9 mouse cellular contexts compared by ENCODE assay signal in genomic region chr5:139717723-139718122, GRCm38 (mm10). TPM values are rescaled to one million over a fixed set of nuclear protein-coding genes. Genes with fewer than 3 reads are reported as not detected.
A peak's percentile ranks its signal among the peaks of the same experiment; 100 is the strongest.
DNase-seq lines count a peak whose midpoint lies in the region; ATAC-seq lines count a peak whose summit lies in the region.
"Had no signal": no experiment of that assay in that cellular context is flagged by ENCODE, and none has a peak within 500 bp of the region (broad histone marks: within the 10 kb centered on the region; RNA-seq: fewer than 3 reads in every experiment).

No protein-coding gene starts in this region.

- peak; percentile 60 for DNase-seq in midbrain, embryonic 10.5 days (ENCODE audit: low spot score)
- peak; percentile 58 to 63 for DNase-seq in adrenal gland, adult 18-20 months (ENCODE audit: low spot score in 2 of 2)
- peak; percentile 80 for DNase-seq in embryo, embryonic 10.5 days (ENCODE audit: low spot score)
- peak; percentile 75 for DNase-seq in heart, postnatal 4 days
- DNase-seq in layer of hippocampus, postnatal 10 days (ENCODE audit: low spot score in 2 of 2): peak; percentile 60 to 65
- DNase-seq in testis, postnatal 10 days (ENCODE audit: low spot score): peak; percentile 72

- H3K9me3 ChIP-seq in midbrain, embryonic 10.5 days (replicated peaks): no peaks in the 10 kb centered on the region
- no peaks in the 10 kb centered on the region for H3K9me3 ChIP-seq in midbrain, embryonic 13.5 days

- no peak for ATAC-seq in midbrain, embryonic 13.5 days
- peak; percentile 81 for ATAC-seq in megakaryocyte, adult 5-6 weeks (ENCODE audit: poor library complexity, severe bottlenecking)

- peaks cover 15% of the 10 kb centered on the region for H3K4me1 ChIP-seq in midbrain, embryonic 10.5 days
- peaks cover 9% of the 10 kb centered on the region for H3K4me1 ChIP-seq in midbrain, embryonic 13.5 days (replicated peaks)

- H3K4me3 ChIP-seq in midbrain, embryonic 10.5 days: no peak overlapping the region
- no peak overlapping the region for H3K4me3 ChIP-seq in midbrain, embryonic 13.5 days (replicated peaks)

- H3K27me3 ChIP-seq in midbrain, embryonic 10.5 days (ENCODE audit: low read depth, poor library complexity, severe bottlenecking): no peaks in the 10 kb centered on the region
- no peaks in the 10 kb centered on the region for H3K27me3 ChIP-seq in midbrain, embryonic 13.5 days

- H3K9ac ChIP-seq in midbrain, embryonic 13.5 days (replicated peaks): no peak overlapping the region

- H3K27ac ChIP-seq in midbrain, embryonic 10.5 days (replicated peaks): no peak overlapping the region
- H3K27ac ChIP-seq in midbrain, embryonic 13.5 days: no peak overlapping the region
- H3K27ac ChIP-seq: macrophage had no signal

- 98% methylated on average over 2 of the region's 2 CpGs for WGBS in midbrain, embryonic 10.5 days
- WGBS in midbrain, embryonic 13.5 days: 92% methylated on average over 2 of the region's 2 CpGs

- H3K36me3 ChIP-seq in midbrain, embryonic 10.5 days: no peaks in the 10 kb centered on the region
- peaks cover 9% of the 10 kb centered on the region for H3K36me3 ChIP-seq in midbrain, embryonic 13.5 days

- H3K4me2 ChIP-seq in midbrain, embryonic 13.5 days (replicated peaks): no peak overlapping the region

RNA-seq across cellular contexts. Expression of gene Micall2, which starts 18.4 kb away (rescaled TPM):
- polyA plus RNA-seq in midbrain, embryonic 10.5 days (2016; fragmentation: Nextera tagmentation; extraction: Ambion mirVana): 5.7 and 7.8 TPM in 2 replicates
- polyA plus RNA-seq in midbrain, embryonic 13.5 days (2015; fragmentation: Nextera tagmentation; extraction: Ambion mirVana): 7.5 and 8.9 TPM in 2 replicates
- 1 to 10 TPM; 5.0 to 9.9 TPM for total RNA-seq in adrenal gland, adult 18-20 months (2021)
- total RNA-seq in heart, postnatal 4 days (2021): 1 to 10 TPM; 4.7 to 5.6 TPM
- 1 to 10 TPM; 3.5 to 4.3 TPM for total RNA-seq in layer of hippocampus, postnatal 10 days (2021)
- 5.4 and 7.0 TPM in 2 replicates for total RNA-seq in megakaryocyte, adult 5-6 weeks (2015)
- total RNA-seq in megakaryocyte, adult 5-6 weeks (2017): 1.8 and 2.9 TPM in 2 replicates

RNA-seq across cellular contexts. Expression of gene Ints1, which starts 57.8 kb away (rescaled TPM):
- polyA plus RNA-seq in midbrain, embryonic 10.5 days (2016; fragmentation: Nextera tagmentation; extraction: Ambion mirVana): 33.4 and 34.7 TPM in 2 replicates
- polyA plus RNA-seq in midbrain, embryonic 13.5 days (2015; fragmentation: Nextera tagmentation; extraction: Ambion mirVana): 24.0 and 28.9 TPM in 2 replicates
- total RNA-seq in adrenal gland, adult 18-20 months (2021): 10 to 100 TPM; 47.8 to 53.5 TPM
- total RNA-seq in heart, postnatal 4 days (2021): 10 to 100 TPM; 50.6 to 54.8 TPM
- total RNA-seq in layer of hippocampus, postnatal 10 days (2021): 10 to 100 TPM; 91.7 to 93.3 TPM
- total RNA-seq in megakaryocyte, adult 5-6 weeks (2015): 25.5 and 41.7 TPM in 2 replicates
- total RNA-seq in megakaryocyte, adult 5-6 weeks (2017): 15.9 and 31.2 TPM in 2 replicates
